Mouse (Mus musculus) liver, adult 2 months (tissue): ENCODE measurements around the gene Rbm5.

Experiments used
- CTCF ChIP-seq: fragments of 200-500 bp; IDR thresholded peaks from 2 replicates; pipeline ENCODE4 v1.5.1; 2011; ENCODE audit warnings: low read depth, low read length, control low read depth
- POLR2A ChIP-seq: fragments of 200-500 bp; IDR thresholded peaks from 2 replicates; pipeline ENCODE4 v1.6.1; 2011; ENCODE audit warnings: low read length, control low read depth; ENCODE audit not compliant: insufficient read depth; ENCODE audit errors: extremely low read depth

- no peak for TF ChIP-seq POLR2A
- TF ChIP-seq CTCF, result no peak
These were observed 47.5 kb downstream of the Rbm5 start for GRCm38 (mm10) chr9:107723292-107723691.
